Mouse (Mus musculus): ENCODE results near the gene 1700034J05Rik. TPM values are rescaled to one million over a fixed set of nuclear protein-coding genes. Genes with fewer than 3 reads are reported as not detected.

The 1700034J05Rik gene
- polyA plus RNA-seq, 1 experiment: not detected

GRCm38 (mm10) chr6:146955896-146956295 is 1.7 kb upstream of the 1700034J05Rik start:
- Histone ChIP-seq H3K4me3 (ENCODE audit: insufficient read depth, low read length) (no peak overlapping the region), H3K4me1 (ENCODE audit: control insufficient read depth, insufficient read depth, low read length) (peaks cover 11% of the 10 kb centered on the region; the same call in 1 of the 2 replicates), H3K27ac (ENCODE audit: insufficient read depth, low read depth, low read length) (no peak overlapping the region)
- TF ChIP-seq POLR2A (IDR thresholded peaks at IDR 0.05; ENCODE audit: borderline replicate concordance, low read depth, low read length): no peak
- TF ChIP-seq CTCF (IDR thresholded peaks at IDR 0.05; ENCODE audit: low read depth, low read length): no peak

GRCm38 (mm10) chr6:146955475-146955874 is 1.3 kb upstream of the 1700034J05Rik start:
- Histone ChIP-seq H3K4me1 (ENCODE audit: control insufficient read depth, insufficient read depth, low read length) (peaks cover 11% of the 10 kb centered on the region; the same call in 1 of the 2 replicates), H3K4me3 (ENCODE audit: insufficient read depth, low read length) (no peak overlapping the region), H3K27ac (ENCODE audit: insufficient read depth, low read depth, low read length) (no peak overlapping the region)
- no peak for TF ChIP-seq POLR2A (IDR thresholded peaks at IDR 0.05; ENCODE audit: borderline replicate concordance, low read depth, low read length)
- TF ChIP-seq CTCF (IDR thresholded peaks at IDR 0.05; ENCODE audit: low read depth, low read length): no peak

- H3K4me1 ChIP-seq (ENCODE audit: control insufficient read depth, insufficient read depth, low read length): peaks cover 8% of the 10 kb centered on the region
- no peak for TF ChIP-seq POLR2A (IDR thresholded peaks at IDR 0.05; ENCODE audit: borderline replicate concordance, low read depth, low read length)
- no peak for TF ChIP-seq CTCF (IDR thresholded peaks at IDR 0.05; ENCODE audit: low read depth, low read length)
- no peak overlapping the region for H3K4me3 ChIP-seq (ENCODE audit: insufficient read depth, low read length)
- H3K27ac ChIP-seq (ENCODE audit: insufficient read depth, low read depth, low read length): no peak overlapping the region
These were observed 3.8 kb downstream of the 1700034J05Rik start for GRCm38 (mm10) chr6:146950454-146950832.

- TF ChIP-seq POLR2A (IDR thresholded peaks at IDR 0.05; ENCODE audit: borderline replicate concordance, low read depth, low read length): no peak
- TF ChIP-seq CTCF (IDR thresholded peaks at IDR 0.05; ENCODE audit: low read depth, low read length): no peak
- H3K4me1 ChIP-seq (ENCODE audit: control insufficient read depth, insufficient read depth, low read length): peaks cover 8% of the 10 kb centered on the region
- H3K27ac ChIP-seq (ENCODE audit: insufficient read depth, low read depth, low read length): no peak overlapping the region
- H3K4me3 ChIP-seq (ENCODE audit: insufficient read depth, low read length): no peak overlapping the region
These were observed 4.4 kb downstream of the 1700034J05Rik start for GRCm38 (mm10) chr6:146949682-146950453.

GRCm38 (mm10) chr6:146947186-146947585 is 7.0 kb downstream of the 1700034J05Rik start:
- no peak overlapping the region for H3K27ac ChIP-seq (ENCODE audit: insufficient read depth, low read depth, low read length)
- H3K4me1 ChIP-seq (ENCODE audit: control insufficient read depth, insufficient read depth, low read length): peaks cover 20% of the 10 kb centered on the region
- no peak overlapping the region for H3K4me3 ChIP-seq (ENCODE audit: insufficient read depth, low read length)
- no peak for TF ChIP-seq CTCF (IDR thresholded peaks at IDR 0.05; ENCODE audit: low read depth, low read length)
- no peak for TF ChIP-seq POLR2A (IDR thresholded peaks at IDR 0.05; ENCODE audit: borderline replicate concordance, low read depth, low read length)

GRCm38 (mm10) chr6:146946327-146947029 is 7.7 kb downstream of the 1700034J05Rik start:
- peaks cover 27% of the 10 kb centered on the region for H3K4me1 ChIP-seq (ENCODE audit: control insufficient read depth, insufficient read depth, low read length)

GRCm38 (mm10) chr6:146944830-146945229 is 9.4 kb downstream of the 1700034J05Rik start:
- Histone ChIP-seq H3K27ac (ENCODE audit: insufficient read depth, low read depth, low read length) (no peak overlapping the region), H3K4me3 (ENCODE audit: insufficient read depth, low read length) (no peak overlapping the region), H3K4me1 (ENCODE audit: control insufficient read depth, insufficient read depth, low read length) (peaks cover 31% of the 10 kb centered on the region)
- TF ChIP-seq POLR2A (IDR thresholded peaks at IDR 0.05; ENCODE audit: borderline replicate concordance, low read depth, low read length) (no peak), CTCF (IDR thresholded peaks at IDR 0.05; ENCODE audit: low read depth, low read length) (no peak)

More at GRCm38 (mm10) chr6:146946327-146947029, 7.7 kb downstream of the 1700034J05Rik start:
- H3K27ac ChIP-seq (ENCODE audit: insufficient read depth, low read depth, low read length): no peak overlapping the region
- TF ChIP-seq POLR2A (IDR thresholded peaks at IDR 0.05; ENCODE audit: borderline replicate concordance, low read depth, low read length): no peak
- H3K4me3 ChIP-seq (ENCODE audit: insufficient read depth, low read length): no peak overlapping the region

- Histone ChIP-seq H3K4me1 (ENCODE audit: control insufficient read depth, insufficient read depth, low read length) (peaks cover 27% of the 10 kb centered on the region), H3K27ac (ENCODE audit: insufficient read depth, low read depth, low read length) (no peak overlapping the region), H3K4me3 (ENCODE audit: insufficient read depth, low read length) (no peak overlapping the region)
- TF ChIP-seq POLR2A (IDR thresholded peaks at IDR 0.05; ENCODE audit: borderline replicate concordance, low read depth, low read length): no peak
- TF ChIP-seq CTCF (IDR thresholded peaks at IDR 0.05; ENCODE audit: low read depth, low read length): no peak
These were observed 10.2 kb downstream of the 1700034J05Rik start for GRCm38 (mm10) chr6:146944009-146944408.

GRCm38 (mm10) chr6:146941505-146942275 is 12.5 kb downstream of the 1700034J05Rik start:
- Histone ChIP-seq H3K4me1 (ENCODE audit: control insufficient read depth, insufficient read depth, low read length) (peaks cover 25% of the 10 kb centered on the region), H3K27ac (ENCODE audit: insufficient read depth, low read depth, low read length) (no peak overlapping the region), H3K4me3 (ENCODE audit: insufficient read depth, low read length) (no peak overlapping the region)
- no peak for TF ChIP-seq CTCF (IDR thresholded peaks at IDR 0.05; ENCODE audit: low read depth, low read length)
- TF ChIP-seq POLR2A (IDR thresholded peaks at IDR 0.05; ENCODE audit: borderline replicate concordance, low read depth, low read length): no peak
